Mouse (Mus musculus) lung, embryonic 15.5 days (tissue): ENCODE data around the gene Poln. TPM values are rescaled to one million over a fixed set of nuclear protein-coding genes. Genes with fewer than 3 reads are reported as not detected.

Experiments used
- ATAC-seq: fragments of 200-750 bp; cut with Nextera tagmentation; 2 replicates; pipeline ENCODE4 v1.8.0; 2017; ENCODE audit warnings: moderate number of reproducible peaks, borderline replicate concordance; ENCODE audit not compliant: low FRiP score, low TSS enrichment; ENCODE audit errors: extremely low read depth
- H3K27ac ChIP-seq: fragments of 300-500 bp; sonication (generic); 2 replicates; pipeline ENCODE4 v1.5.1; 2015; ENCODE audit warnings: moderate library complexity, mild to moderate bottlenecking, inconsistent platforms
- H3K27me3 ChIP-seq: fragments of 300-500 bp; sonication (generic); 2 replicates; pipeline ENCODE4 v1.6.1; 2015; ENCODE audit warnings: inconsistent platforms
- H3K36me3 ChIP-seq: fragments of 300-500 bp; sonication (generic); 2 replicates; pipeline ENCODE4 v1.6.1; 2015; ENCODE audit warnings: inconsistent platforms
- H3K4me1 ChIP-seq: fragments of 300-500 bp; sonication (generic); 2 replicates; pipeline ENCODE4 v1.6.1; 2015; ENCODE audit warnings: inconsistent platforms
- H3K4me2 ChIP-seq: fragments of 300-500 bp; sonication (generic); 2 replicates; pipeline ENCODE4 v1.6.1; 2015; ENCODE audit warnings: inconsistent platforms, mild to moderate bottlenecking, moderate library complexity
- H3K4me3 ChIP-seq: fragments of 300-500 bp; sonication (generic); 2 replicates; pipeline ENCODE4 v1.5.1; 2015; ENCODE audit warnings: mild to moderate bottlenecking, inconsistent platforms
- H3K9ac ChIP-seq: fragments of 300-500 bp; sonication (generic); 2 replicates; pipeline ENCODE4 v1.6.1; 2015; ENCODE audit warnings: inconsistent platforms
- H3K9me3 ChIP-seq: fragments of 300-500 bp; sonication (generic); 2 replicates; pipeline ENCODE4 v1.6.1; 2016; ENCODE audit warnings: inconsistent platforms
- WGBS: fragments of 180-500 bp; shearing (Covaris S2); methylation state at CpG from one replicate; pipeline ENCODE4 v1.1.7; 2015; 5-methylcytosine and 5-hydroxymethylcytosine counted together
- polyA plus RNA-seq: library from polyadenylated mRNA; unstranded; fragments of >200 nt; fragmentation: Nextera tagmentation; extraction: Ambion mirVana; gene quantifications from 2 replicates; pipeline ENCODE4 v1.2.1, GENCODE M21; 2015

Gene Poln
- polyA plus RNA-seq, 1 experiment from 2014 or later, result 1.2 TPM

- 69% methylated on average over 20 of the region's 20 CpGs for WGBS
- peaks cover 60% of the 10 kb centered on the region for H3K27me3 ChIP-seq
These were observed 171.3 kb downstream of the Poln start for GRCm38 (mm10) chr5:33997829-33998504.

GRCm38 (mm10) chr5:33997051-33997741 lies 172.1 kb downstream of the Poln start:
- no peaks in the 10 kb centered on the region for H3K36me3 ChIP-seq
- H3K9me3 ChIP-seq, result no peaks in the 10 kb centered on the region
- peak overlapping the region; percentile 100 for H3K4me2 ChIP-seq
- H3K27me3 ChIP-seq, result peaks cover 60% of the 10 kb centered on the region
- WGBS, result under 1% methylated on average over 58 of the region's 80 CpGs
- ATAC-seq, result 0 out of 2 replicates have a peak, but pooled peaks have one; percentile 25
- peak overlapping the region; percentile 31 for H3K9ac ChIP-seq
- H3K4me1 ChIP-seq, result peaks cover 22% of the 10 kb centered on the region
- no peak overlapping the region for H3K27ac ChIP-seq
- H3K4me3 ChIP-seq, result peak overlapping the region; percentile 57

More at GRCm38 (mm10) chr5:33997829-33998504, 171.3 kb downstream of the Poln start:
- Histone ChIP-seq H3K4me3 (peak overlapping the region; percentile 57), H3K27ac (no peak overlapping the region), H3K36me3 (no peaks in the 10 kb centered on the region), H3K4me1 (peaks cover 22% of the 10 kb centered on the region), H3K4me2 (peak overlapping the region; percentile 100), H3K9ac (no peak overlapping the region), H3K9me3 (no peaks in the 10 kb centered on the region)
- no peak for ATAC-seq

GRCm38 (mm10) chr5:33996694-33997045 lies 172.6 kb downstream of the Poln start:
- Histone ChIP-seq H3K27ac (no peak overlapping the region), H3K4me1 (peaks cover 22% of the 10 kb centered on the region), H3K9me3 (no peaks in the 10 kb centered on the region), H3K4me3 (peak overlapping the region; percentile 57), H3K36me3 (no peaks in the 10 kb centered on the region), H3K27me3 (peaks cover 60% of the 10 kb centered on the region), H3K4me2 (peak overlapping the region; percentile 100), H3K9ac (peak overlapping the region; percentile 31)
- WGBS, result 0% methylated on average over 21 of the region's 55 CpGs
- ATAC-seq, result no peak; the same call in 1 of the 2 replicates

GRCm38 (mm10) chr5:33995843-33996693 lies 173.2 kb downstream of the Poln start, which contains the start of gene Nat8l:
Gene Nat8l (plus strand): TSS chr5:33995984.
- Histone ChIP-seq H3K4me1 (peaks cover 22% of the 10 kb centered on the region), H3K4me2 (peak within 1 kb of the TSS; percentile 100), H3K27ac (no peak within 1 kb of the TSS), H3K9ac (peak within 1 kb of the TSS; percentile 31), H3K9me3 (no peaks in the 10 kb centered on the region), H3K36me3 (no peaks in the 10 kb centered on the region), H3K4me3 (peak within 1 kb of the TSS; percentile 57), H3K27me3 (peaks cover 60% of the 10 kb centered on the region)
- under 1% methylated on average over 84 of the region's 90 CpGs for WGBS
- ATAC-seq, result peak; percentile 62; the same call in 1 of the 2 replicates

GRCm38 (mm10) chr5:33994671-33995625 lies 174.3 kb downstream of the Poln start:
- ATAC-seq, result no peak
- Histone ChIP-seq H3K4me1 (peaks cover 22% of the 10 kb centered on the region), H3K4me2 (peak overlapping the region; percentile 100), H3K27me3 (peaks cover 60% of the 10 kb centered on the region), H3K27ac (no peak overlapping the region), H3K9ac (no peak overlapping the region), H3K36me3 (no peaks in the 10 kb centered on the region), H3K9me3 (no peaks in the 10 kb centered on the region), H3K4me3 (peak overlapping the region; percentile 57)
- 31% methylated on average over 28 of the region's 28 CpGs for WGBS

- WGBS, result under 1% methylated on average over 88 of the region's 88 CpGs
- Histone ChIP-seq H3K4me3 (peak within 1 kb of the TSS; percentile 69), H3K36me3 (no peaks in the 10 kb centered on the region), H3K9me3 (no peaks in the 10 kb centered on the region), H3K27ac (0 out of 2 replicates have a peak within 1 kb of the TSS, but pooled peaks have one; percentile 42), H3K27me3 (no peaks in the 10 kb centered on the region), H3K4me2 (peak within 1 kb of the TSS; percentile 97), H3K9ac (peak within 1 kb of the TSS; percentile 53), H3K4me1 (peaks cover 18% of the 10 kb centered on the region)
- ATAC-seq, result peak; percentile 92
These were observed 185.7 kb downstream of the Poln start, which contains the start of gene Gm1673 for GRCm38 (mm10) chr5:33983309-33984121. Gene Gm1673 (plus strand): TSS chr5:33983433.

GRCm38 (mm10) chr5:33982731-33983259 lies 186.5 kb downstream of the Poln start:
- H3K27me3 ChIP-seq, result no peaks in the 10 kb centered on the region
- peak; percentile 47; the same call in 1 of the 2 replicates for ATAC-seq
- peak overlapping the region; percentile 97 for H3K4me2 ChIP-seq
- no peaks in the 10 kb centered on the region for H3K9me3 ChIP-seq
- 3% methylated on average over 26 of the region's 26 CpGs for WGBS
- H3K4me1 ChIP-seq, result peaks cover 18% of the 10 kb centered on the region
- 0 out of 2 replicates have a peak overlapping the region, but pooled peaks have one; percentile 42 for H3K27ac ChIP-seq
- H3K4me3 ChIP-seq, result peak overlapping the region; percentile 69
- no peaks in the 10 kb centered on the region for H3K36me3 ChIP-seq
- peak overlapping the region; percentile 53 for H3K9ac ChIP-seq

- Histone ChIP-seq H3K9ac (no peak overlapping the region), H3K4me2 (no peak overlapping the region), H3K27ac (no peak overlapping the region), H3K36me3 (no peaks in the 10 kb centered on the region), H3K4me1 (no peaks in the 10 kb centered on the region), H3K4me3 (no peak overlapping the region), H3K9me3 (no peaks in the 10 kb centered on the region), H3K27me3 (no peaks in the 10 kb centered on the region)
- no peak for ATAC-seq
- WGBS, result 37% methylated on average over 3 of the region's 3 CpGs
These were observed 193.0 kb downstream of the Poln start for GRCm38 (mm10) chr5:33976267-33976666.

GRCm38 (mm10) chr5:33974736-33975135 lies 194.5 kb downstream of the Poln start:
- Histone ChIP-seq H3K4me1 (no peaks in the 10 kb centered on the region), H3K4me3 (no peak overlapping the region), H3K27me3 (no peaks in the 10 kb centered on the region), H3K4me2 (no peak overlapping the region), H3K27ac (no peak overlapping the region), H3K36me3 (no peaks in the 10 kb centered on the region), H3K9ac (no peak overlapping the region), H3K9me3 (no peaks in the 10 kb centered on the region)
- ATAC-seq, result no peak
- 49% methylated on average over 2 of the region's 2 CpGs for WGBS

GRCm38 (mm10) chr5:33959382-33959781 lies 209.9 kb downstream of the Poln start:
- WGBS, result 80% methylated on average over 4 of the region's 4 CpGs
- no peak for ATAC-seq
- H3K9ac ChIP-seq, result no peak overlapping the region
- no peak overlapping the region for H3K27ac ChIP-seq
- H3K4me1 ChIP-seq, result no peaks in the 10 kb centered on the region
- no peak overlapping the region for H3K4me3 ChIP-seq
- H3K36me3 ChIP-seq, result no peaks in the 10 kb centered on the region
- no peak overlapping the region for H3K4me2 ChIP-seq
- H3K9me3 ChIP-seq, result no peaks in the 10 kb centered on the region
- no peaks in the 10 kb centered on the region for H3K27me3 ChIP-seq
